Mouse (Mus musculus) liver, embryonic 15.5 days (tissue): Measurements from ENCODE around the gene Dbh. TPM values are rescaled to one million over a fixed set of nuclear protein-coding genes. Genes with fewer than 3 reads are reported as not detected.

Source experiments
- ATAC-seq: fragments of 200-750 bp; cut with Nextera tagmentation; 2 replicates; pipeline ENCODE4 v1.8.0; 2017; ENCODE audit warnings: moderate number of reproducible peaks, mild to moderate bottlenecking, moderate library complexity; ENCODE audit not compliant: insufficient read depth
- H3K27ac ChIP-seq: fragments of 300-500 bp; sonication (generic); replicated peaks from 2 replicates; pipeline ENCODE4 v1.5.1; 2015; ENCODE audit warnings: mild to moderate bottlenecking, inconsistent platforms
- H3K27me3 ChIP-seq: fragments of 300-500 bp; sonication (generic); 2 replicates; pipeline ENCODE4 v1.6.1; 2015; ENCODE audit warnings: mild to moderate bottlenecking, inconsistent platforms
- H3K36me3 ChIP-seq: fragments of 300-500 bp; sonication (generic); replicated peaks from 2 replicates; pipeline ENCODE4 v1.6.1; 2015; ENCODE audit warnings: moderate library complexity, mild to moderate bottlenecking, inconsistent platforms
- H3K4me1 ChIP-seq: fragments of 300-500 bp; sonication (generic); replicated peaks from 2 replicates; pipeline ENCODE4 v1.6.1; 2015; ENCODE audit warnings: inconsistent platforms
- H3K4me2 ChIP-seq: fragments of 300-500 bp; sonication (generic); 2 replicates; pipeline ENCODE4 v1.6.1; 2015; ENCODE audit warnings: moderate library complexity, mild to moderate bottlenecking, inconsistent platforms
- H3K4me3 ChIP-seq: fragments of 300-500 bp; sonication (generic); replicated peaks from 2 replicates; pipeline ENCODE4 v1.5.1; 2015; ENCODE audit warnings: mild to moderate bottlenecking, inconsistent platforms
- H3K9ac ChIP-seq: fragments of 300-500 bp; sonication (generic); 2 replicates; pipeline ENCODE4 v1.6.1; 2015; ENCODE audit warnings: moderate library complexity, mild to moderate bottlenecking, inconsistent platforms
- H3K9me3 ChIP-seq: fragments of 300-500 bp; sonication (generic); replicated peaks from 2 replicates; pipeline ENCODE4 v1.6.1; 2016; ENCODE audit warnings: inconsistent platforms
- WGBS: fragments of 180-500 bp; shearing (Covaris S2); methylation state at CpG from one replicate; pipeline ENCODE4 v1.1.7; 2015; ENCODE audit warnings: mixed read lengths; ENCODE audit not compliant: insufficient replicate concordance; 5-methylcytosine and 5-hydroxymethylcytosine counted together
- polyA plus RNA-seq: library from polyadenylated mRNA; unstranded; fragments of >200 nt; fragmentation: Nextera tagmentation; extraction: Ambion mirVana; gene quantifications from 2 replicates; pipeline ENCODE4 v1.2.1, GENCODE M21; 2015

The Dbh gene
- polyA plus RNA-seq, 1 experiment from 2014 or later = 0.07 TPM

- Histone ChIP-seq H3K4me1 (no peaks in the 10 kb centered on the region), H3K9ac (no peak overlapping the region), H3K4me3 (no peak overlapping the region), H3K27ac (no peak overlapping the region), H3K9me3 (no peaks in the 10 kb centered on the region), H3K4me2 (no peak overlapping the region), H3K27me3 (no peaks in the 10 kb centered on the region), H3K36me3 (no peaks in the 10 kb centered on the region)
- 58% methylated on average over 5 of the region's 5 CpGs for WGBS
- no peak for ATAC-seq
Measured at GRCm38 (mm10) chr2:27163851-27164250, 1.2 kb upstream of the Dbh start.

- ATAC-seq = no peak
- Histone ChIP-seq H3K27ac (no peak overlapping the region), H3K4me3 (no peak overlapping the region), H3K4me1 (no peaks in the 10 kb centered on the region), H3K36me3 (no peaks in the 10 kb centered on the region), H3K27me3 (no peaks in the 10 kb centered on the region), H3K9me3 (no peaks in the 10 kb centered on the region), H3K9ac (no peak overlapping the region), H3K4me2 (no peak overlapping the region)
- WGBS = 47% methylated on average over 2 of the region's 2 CpGs
Measured at GRCm38 (mm10) chr2:27166074-27166473, 1.0 kb downstream of the Dbh start.

GRCm38 (mm10) chr2:27166999-27167398 is 2.0 kb downstream of the Dbh start:
- 19% methylated on average over 2 of the region's 2 CpGs for WGBS
- H3K27ac ChIP-seq = no peak overlapping the region
- no peak overlapping the region for H3K4me3 ChIP-seq
- no peaks in the 10 kb centered on the region for H3K4me1 ChIP-seq
- H3K9ac ChIP-seq = no peak overlapping the region
- no peaks in the 10 kb centered on the region for H3K36me3 ChIP-seq
- no peak overlapping the region for H3K4me2 ChIP-seq
- H3K9me3 ChIP-seq = no peaks in the 10 kb centered on the region
- no peaks in the 10 kb centered on the region for H3K27me3 ChIP-seq
- ATAC-seq = no peak

- WGBS = 37% methylated on average over 2 of the region's 2 CpGs
- no peaks in the 10 kb centered on the region for H3K9me3 ChIP-seq
Measured at GRCm38 (mm10) chr2:27174242-27174641, 9.2 kb downstream of the Dbh start.

GRCm38 (mm10) chr2:27175696-27176267 is 10.7 kb downstream of the Dbh start:
- no peak overlapping the region for H3K4me2 ChIP-seq
- H3K9me3 ChIP-seq = no peaks in the 10 kb centered on the region
- no peaks in the 10 kb centered on the region for H3K27me3 ChIP-seq
- H3K9ac ChIP-seq = no peak overlapping the region
- H3K4me1 ChIP-seq = no peaks in the 10 kb centered on the region
- no peak overlapping the region for H3K4me3 ChIP-seq
- H3K27ac ChIP-seq = no peak overlapping the region
- ATAC-seq = no peak
- no peaks in the 10 kb centered on the region for H3K36me3 ChIP-seq
- WGBS = 65% methylated on average over 10 of the region's 10 CpGs

More at GRCm38 (mm10) chr2:27174242-27174641, 9.2 kb downstream of the Dbh start:
- no peak overlapping the region for H3K4me2 ChIP-seq
- no peaks in the 10 kb centered on the region for H3K27me3 ChIP-seq
- no peaks in the 10 kb centered on the region for H3K4me1 ChIP-seq
- ATAC-seq = no peak
- H3K27ac ChIP-seq = no peak overlapping the region
- H3K4me3 ChIP-seq = no peak overlapping the region
- no peak overlapping the region for H3K9ac ChIP-seq
- no peaks in the 10 kb centered on the region for H3K36me3 ChIP-seq

GRCm38 (mm10) chr2:27179101-27179500 is 14.1 kb downstream of the Dbh start:
- no peaks in the 10 kb centered on the region for H3K27me3 ChIP-seq
- no peaks in the 10 kb centered on the region for H3K9me3 ChIP-seq
- H3K4me3 ChIP-seq = no peak overlapping the region
- WGBS = 65% methylated on average over 8 of the region's 8 CpGs
- no peak overlapping the region for H3K9ac ChIP-seq
- no peaks in the 10 kb centered on the region for H3K4me1 ChIP-seq
- ATAC-seq = no peak
- H3K36me3 ChIP-seq = no peaks in the 10 kb centered on the region
- no peak overlapping the region for H3K27ac ChIP-seq
- no peak overlapping the region for H3K4me2 ChIP-seq

- H3K27ac ChIP-seq = no peak overlapping the region
- no peaks in the 10 kb centered on the region for H3K4me1 ChIP-seq
- no peaks in the 10 kb centered on the region for H3K9me3 ChIP-seq
- H3K27me3 ChIP-seq = no peaks in the 10 kb centered on the region
- no peaks in the 10 kb centered on the region for H3K36me3 ChIP-seq
- WGBS = 47% methylated on average over 4 of the region's 4 CpGs
- no peak overlapping the region for H3K4me3 ChIP-seq
- no peak for ATAC-seq
- no peak overlapping the region for H3K9ac ChIP-seq
- H3K4me2 ChIP-seq = no peak overlapping the region
Measured at GRCm38 (mm10) chr2:27181907-27182306, 16.9 kb downstream of the Dbh start.

GRCm38 (mm10) chr2:27183734-27184133 is 18.7 kb downstream of the Dbh start:
- H3K4me3 ChIP-seq = no peak overlapping the region
- no peak overlapping the region for H3K9ac ChIP-seq
- H3K27ac ChIP-seq = no peak overlapping the region
- ATAC-seq = no peak
- no peaks in the 10 kb centered on the region for H3K4me1 ChIP-seq
- H3K9me3 ChIP-seq = no peaks in the 10 kb centered on the region
- H3K27me3 ChIP-seq = no peaks in the 10 kb centered on the region
- no peak overlapping the region for H3K4me2 ChIP-seq
- WGBS = 60% methylated on average over 12 of the region's 12 CpGs
- no peaks in the 10 kb centered on the region for H3K36me3 ChIP-seq

GRCm38 (mm10) chr2:27187531-27187930 is 22.5 kb downstream of the Dbh start:
- H3K4me3 ChIP-seq = no peak overlapping the region
- H3K27ac ChIP-seq = no peak overlapping the region
- ATAC-seq = no peak
- H3K4me2 ChIP-seq = no peak overlapping the region
- WGBS = 47% methylated on average over 6 of the region's 6 CpGs
- no peaks in the 10 kb centered on the region for H3K27me3 ChIP-seq
- H3K36me3 ChIP-seq = no peaks in the 10 kb centered on the region
- H3K4me1 ChIP-seq = no peaks in the 10 kb centered on the region
- no peaks in the 10 kb centered on the region for H3K9me3 ChIP-seq
- no peak overlapping the region for H3K9ac ChIP-seq

GRCm38 (mm10) chr2:27189994-27190393 is 25.0 kb downstream of the Dbh start:
- Histone ChIP-seq H3K27me3 (no peaks in the 10 kb centered on the region), H3K4me2 (no peak overlapping the region), H3K9ac (no peak overlapping the region), H3K36me3 (0 out of 2 replicates have a peak, but pooled peaks cover 5% of the 10 kb centered on the region), H3K4me3 (no peak overlapping the region), H3K27ac (no peak overlapping the region), H3K9me3 (no peaks in the 10 kb centered on the region), H3K4me1 (no peaks in the 10 kb centered on the region)
- WGBS = 42% methylated on average over 4 of the region's 4 CpGs
- no peak for ATAC-seq

GRCm38 (mm10) chr2:27198551-27199246 is 33.7 kb downstream of the Dbh start:
- 0 out of 2 replicates have a peak, but pooled peaks cover 4% of the 10 kb centered on the region for H3K4me1 ChIP-seq
- 26% methylated on average over 5 of the region's 5 CpGs for WGBS
- ATAC-seq = no peak
- H3K27me3 ChIP-seq = no peaks in the 10 kb centered on the region
- no peaks in the 10 kb centered on the region for H3K9me3 ChIP-seq
- H3K9ac ChIP-seq = no peak overlapping the region
- H3K36me3 ChIP-seq = peaks cover 8% of the 10 kb centered on the region
- H3K27ac ChIP-seq = no peak overlapping the region
- no peak overlapping the region for H3K4me2 ChIP-seq
- H3K4me3 ChIP-seq = no peak overlapping the region
